Mouse (Mus musculus) midbrain, embryonic 13.5 days (tissue): ENCODE measurements around the gene Gm10277. TPM values are rescaled to one million over a fixed set of nuclear protein-coding genes. Genes with fewer than 3 reads are reported as not detected.

Experiments
- ATAC-seq: fragments of 200-750 bp; cut with Nextera tagmentation; 2 replicates; pipeline ENCODE4 v1.8.0; 2017; ENCODE audit warnings: mild to moderate bottlenecking, moderate TSS enrichment, moderate library complexity
- H3K27ac ChIP-seq: fragments of 300-500 bp; sonication (generic); 2 replicates; pipeline ENCODE4 v1.5.1; 2015; ENCODE audit warnings: inconsistent platforms, mild to moderate bottlenecking, moderate library complexity
- H3K27me3 ChIP-seq: fragments of 300-500 bp; sonication (generic); 2 replicates; pipeline ENCODE4 v1.6.1; 2015; ENCODE audit warnings: mild to moderate bottlenecking, inconsistent platforms
- H3K36me3 ChIP-seq: fragments of 300-500 bp; sonication (generic); 2 replicates; pipeline ENCODE4 v1.6.1; 2015; ENCODE audit warnings: mild to moderate bottlenecking, inconsistent platforms
- H3K4me1 ChIP-seq: fragments of 300-500 bp; sonication (generic); replicated peaks from 2 replicates; pipeline ENCODE4 v1.6.1; 2015; ENCODE audit warnings: inconsistent platforms
- H3K4me2 ChIP-seq: fragments of 300-500 bp; sonication (generic); replicated peaks from 2 replicates; pipeline ENCODE4 v1.6.1; 2015; ENCODE audit warnings: moderate library complexity, mild to moderate bottlenecking, inconsistent platforms
- H3K4me3 ChIP-seq: fragments of 300-500 bp; sonication (generic); replicated peaks from 2 replicates; pipeline ENCODE4 v1.5.1; 2015; ENCODE audit warnings: mild to moderate bottlenecking, inconsistent platforms
- H3K9ac ChIP-seq: fragments of 300-500 bp; sonication (generic); replicated peaks from 2 replicates; pipeline ENCODE4 v1.6.1; 2015; ENCODE audit warnings: mild to moderate bottlenecking, inconsistent platforms
- H3K9me3 ChIP-seq: fragments of 300-500 bp; sonication (generic); 2 replicates; pipeline ENCODE4 v1.6.1; 2016; ENCODE audit warnings: mild to moderate bottlenecking, inconsistent platforms
- WGBS: fragments of 180-500 bp; shearing (Covaris S2); methylation state at CpG from one replicate; pipeline ENCODE4 v1.1.7; 2015; 5-methylcytosine and 5-hydroxymethylcytosine counted together
- polyA plus RNA-seq: library from polyadenylated mRNA; unstranded; fragments of >200 nt; fragmentation: Nextera tagmentation; extraction: Ambion mirVana; gene quantifications from 2 replicates; pipeline ENCODE4 v1.2.1, GENCODE M21; 2015

The Gm10277 gene
- polyA plus RNA-seq, 1 experiment from 2014 or later: 3.4 TPM

DNA sequence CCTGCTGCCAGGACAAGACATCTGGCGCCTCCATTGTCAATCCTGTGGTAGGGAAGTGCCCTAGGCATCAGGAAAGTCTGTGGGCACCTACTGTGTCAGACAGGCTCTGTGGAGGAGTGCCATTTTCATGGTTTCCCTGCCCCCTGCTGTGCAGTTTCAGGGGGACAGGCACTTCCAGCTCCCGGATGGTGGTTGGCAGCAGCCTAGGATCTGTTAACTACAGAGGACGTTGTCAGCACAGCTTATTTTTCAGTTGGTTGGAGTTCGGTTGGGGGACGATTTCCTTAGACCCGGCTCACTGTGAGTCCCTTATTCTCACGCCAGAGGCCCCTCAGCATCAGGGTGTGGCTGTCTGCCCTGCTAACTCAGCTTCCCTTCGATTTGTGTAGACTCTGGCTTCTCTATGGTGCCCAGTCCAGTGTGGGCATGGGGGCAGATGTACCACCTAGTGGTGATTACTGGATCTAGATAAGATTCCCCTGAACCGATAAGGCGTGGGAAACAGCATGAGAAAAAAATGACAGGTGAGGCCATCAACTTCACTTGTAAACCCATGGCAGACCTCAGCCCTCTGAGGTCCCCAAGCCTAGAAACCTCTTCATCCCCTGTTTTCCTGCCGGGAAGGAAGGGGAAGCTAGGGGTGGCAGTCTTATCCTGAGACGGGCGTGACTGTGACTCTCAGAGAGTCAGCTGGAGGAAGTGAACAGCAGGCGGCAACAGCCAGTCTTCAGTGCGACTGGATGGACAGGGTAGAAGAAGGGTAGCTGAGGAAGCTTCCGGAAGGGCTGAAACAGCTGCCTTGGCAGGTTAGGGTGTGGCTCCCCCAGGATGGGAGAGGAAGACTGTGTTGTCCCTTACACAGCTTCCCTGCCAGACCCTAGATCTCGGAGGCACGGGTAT is 3.5 kb downstream of the Gm10277 start:
- 0 out of 2 replicates have a peak overlapping the region, but pooled peaks have one; percentile 4 for H3K4me2 ChIP-seq
- no peak overlapping the region for H3K4me3 ChIP-seq
- H3K27me3 ChIP-seq: no peaks in the 10 kb centered on the region
- H3K9ac ChIP-seq: no peak overlapping the region
- 67% methylated on average over 18 of the region's 18 CpGs for WGBS
- H3K36me3 ChIP-seq: peaks cover 15% of the 10 kb centered on the region
- peak overlapping the region; percentile 41 for H3K27ac ChIP-seq
- H3K9me3 ChIP-seq: no peaks in the 10 kb centered on the region
- 0 out of 2 replicates have a peak, but pooled peaks have one; percentile 20 for ATAC-seq
- peaks cover 43% of the 10 kb centered on the region for H3K4me1 ChIP-seq

DNA sequence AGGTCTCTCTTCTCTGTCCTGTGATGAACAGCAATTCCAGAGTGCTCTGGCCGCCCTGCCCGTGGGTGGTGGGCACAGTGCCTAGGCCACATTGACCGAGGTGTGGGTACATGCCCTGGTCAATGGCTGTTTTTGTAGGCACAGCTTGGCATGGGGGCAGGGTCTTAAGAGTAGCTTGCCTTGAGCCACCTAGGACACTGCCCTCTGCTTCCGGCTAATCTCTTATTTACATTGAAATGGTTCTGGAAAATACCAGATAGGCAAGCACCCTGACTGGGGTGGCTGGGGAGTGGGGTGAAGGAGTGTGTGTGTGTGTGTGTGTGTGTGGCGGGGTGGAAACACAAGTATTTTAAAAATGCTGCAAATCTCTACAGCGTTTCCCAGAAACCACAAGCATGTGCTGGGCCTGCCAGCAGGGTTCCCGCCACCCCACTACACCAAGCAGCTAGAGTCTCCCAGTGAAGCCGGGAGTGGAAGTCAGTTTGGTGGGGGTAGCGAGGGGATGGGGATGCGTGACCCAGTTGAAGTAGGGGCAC is 4.3 kb downstream of the Gm10277 start:
- peaks cover 22% of the 10 kb centered on the region for H3K36me3 ChIP-seq
- H3K27me3 ChIP-seq: no peaks in the 10 kb centered on the region
- no peaks in the 10 kb centered on the region for H3K9me3 ChIP-seq
- H3K4me1 ChIP-seq: peaks cover 43% of the 10 kb centered on the region
- no peak overlapping the region for H3K9ac ChIP-seq
- no peak overlapping the region for H3K4me3 ChIP-seq
- 0 out of 2 replicates have a peak overlapping the region, but pooled peaks have one; percentile 4 for H3K4me2 ChIP-seq
- H3K27ac ChIP-seq: peak overlapping the region; percentile 41
- WGBS: 65% methylated on average over 10 of the region's 10 CpGs
- no peak for ATAC-seq

DNA sequence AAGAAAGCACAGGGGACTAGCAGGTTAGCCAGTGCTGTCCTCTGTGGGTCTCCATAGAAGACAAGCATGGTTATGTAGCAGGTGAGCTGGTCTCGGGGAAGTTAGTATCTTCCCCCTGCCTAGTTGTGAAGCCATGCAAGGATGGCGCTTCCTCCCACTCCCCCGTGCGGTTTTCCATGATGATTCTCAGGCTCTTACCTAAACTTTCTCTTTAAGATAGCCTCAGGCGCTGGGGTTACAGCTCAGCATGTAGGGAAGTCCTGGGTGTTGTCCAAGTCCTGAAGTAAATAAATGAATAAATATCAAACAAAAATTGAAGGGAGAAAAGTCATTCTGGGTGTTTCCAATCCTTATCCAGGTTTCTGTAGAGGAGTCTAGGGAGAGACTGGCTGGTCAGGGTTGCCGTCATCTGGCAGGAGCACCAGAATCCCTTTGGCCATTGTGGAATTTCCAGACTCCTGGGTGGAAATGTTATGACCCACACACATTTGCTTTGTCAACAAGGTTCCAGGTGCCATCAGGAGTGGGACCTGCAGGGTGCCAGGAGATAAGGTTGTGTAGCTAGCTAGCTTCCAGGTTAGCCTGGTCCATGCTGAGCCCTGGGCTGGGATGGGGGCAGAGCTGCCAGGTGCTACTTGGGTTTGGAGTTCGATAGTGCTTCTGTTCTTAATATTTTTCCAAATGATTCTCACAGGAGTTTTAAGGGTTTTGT is 5.3 kb downstream of the Gm10277 start:
- no peak overlapping the region for H3K27ac ChIP-seq
- 94% methylated on average over 7 of the region's 7 CpGs for WGBS
- H3K4me2 ChIP-seq: no peak overlapping the region
- no peaks in the 10 kb centered on the region for H3K9me3 ChIP-seq
- peaks cover 32% of the 10 kb centered on the region for H3K36me3 ChIP-seq
- H3K4me3 ChIP-seq: no peak overlapping the region
- H3K27me3 ChIP-seq: no peaks in the 10 kb centered on the region
- ATAC-seq: no peak
- H3K9ac ChIP-seq: no peak overlapping the region
- H3K4me1 ChIP-seq: peaks cover 43% of the 10 kb centered on the region

DNA sequence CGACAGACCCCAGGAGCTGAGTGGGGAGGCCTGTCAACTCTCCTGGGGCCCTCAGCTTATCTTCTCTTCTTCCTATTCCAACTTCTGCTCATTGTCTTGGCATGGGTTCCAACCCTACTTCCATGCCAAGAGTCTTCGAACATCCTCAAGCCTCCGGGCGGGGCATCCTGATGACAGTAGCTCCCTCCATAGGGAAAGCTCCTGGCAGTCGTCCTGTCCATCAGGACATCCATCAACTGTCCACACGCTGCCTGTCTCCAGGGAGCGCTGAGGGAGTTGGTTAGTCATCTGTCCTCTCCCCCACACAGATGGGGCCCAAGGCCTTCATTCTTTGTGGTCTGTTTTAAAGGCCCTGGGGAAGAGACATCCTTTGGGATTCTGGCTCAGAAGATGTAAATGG is 6.5 kb downstream of the Gm10277 start:
- H3K9ac ChIP-seq: no peak overlapping the region
- H3K27me3 ChIP-seq: no peaks in the 10 kb centered on the region
- H3K27ac ChIP-seq: no peak overlapping the region
- ATAC-seq: no peak
- WGBS: 83% methylated on average over 7 of the region's 7 CpGs
- H3K4me2 ChIP-seq: no peak overlapping the region
- peaks cover 34% of the 10 kb centered on the region for H3K36me3 ChIP-seq
- H3K4me1 ChIP-seq: peaks cover 36% of the 10 kb centered on the region
- H3K9me3 ChIP-seq: no peaks in the 10 kb centered on the region
- no peak overlapping the region for H3K4me3 ChIP-seq

DNA sequence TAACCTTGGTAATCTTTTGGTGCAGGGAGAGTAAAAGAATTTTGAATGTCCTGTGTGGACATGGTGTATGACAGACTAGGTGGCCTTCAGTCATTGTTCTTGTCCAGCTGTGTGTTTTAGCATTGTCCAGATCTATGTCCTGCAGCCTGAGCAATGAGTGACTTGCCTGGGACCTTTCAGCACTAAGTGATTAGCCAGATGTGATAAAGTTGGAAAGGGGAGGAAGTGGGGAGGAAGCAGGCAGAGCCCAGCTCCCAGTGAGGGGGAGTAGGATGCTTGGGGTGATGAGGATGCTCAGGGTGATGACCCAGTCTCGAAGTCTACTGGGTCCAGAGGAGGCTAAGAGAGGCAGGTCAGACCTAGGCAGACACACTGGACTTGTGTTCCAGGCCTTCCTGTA is 8.3 kb downstream of the Gm10277 start:
- H3K9ac ChIP-seq: no peak overlapping the region
- H3K27me3 ChIP-seq: no peaks in the 10 kb centered on the region
- H3K4me2 ChIP-seq: no peak overlapping the region
- no peak overlapping the region for H3K4me3 ChIP-seq
- no peak overlapping the region for H3K27ac ChIP-seq
- no peaks in the 10 kb centered on the region for H3K9me3 ChIP-seq
- WGBS: 100% methylated on average over 1 of the region's 1 CpGs
- ATAC-seq: no peak
- H3K4me1 ChIP-seq: peaks cover 22% of the 10 kb centered on the region
- peaks cover 34% of the 10 kb centered on the region for H3K36me3 ChIP-seq

DNA sequence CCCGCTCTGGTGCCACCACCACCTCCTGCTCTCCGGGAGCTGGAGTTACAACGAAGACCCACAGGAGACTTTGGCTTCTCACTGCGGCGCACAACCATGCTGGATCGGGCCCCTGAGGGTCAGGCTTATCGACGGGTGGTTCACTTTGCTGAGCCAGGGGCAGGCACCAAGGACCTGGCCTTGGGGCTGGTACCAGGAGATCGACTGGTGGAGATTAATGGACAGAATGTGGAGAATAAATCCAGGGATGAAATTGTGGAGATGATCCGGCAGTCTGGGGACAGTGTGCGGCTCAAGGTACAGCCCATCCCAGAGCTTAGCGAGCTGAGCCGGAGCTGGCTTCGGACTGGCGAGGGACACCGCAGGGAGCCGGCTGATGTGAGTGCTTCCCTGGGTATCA is 9.6 kb downstream of the Gm10277 start:
- H3K4me2 ChIP-seq: no peak overlapping the region
- H3K9ac ChIP-seq: no peak overlapping the region
- no peak overlapping the region for H3K4me3 ChIP-seq
- 89% methylated on average over 17 of the region's 17 CpGs for WGBS
- ATAC-seq: no peak
- no peaks in the 10 kb centered on the region for H3K27me3 ChIP-seq
- H3K4me1 ChIP-seq: peaks cover 9% of the 10 kb centered on the region
- no peaks in the 10 kb centered on the region for H3K9me3 ChIP-seq
- H3K36me3 ChIP-seq: peaks cover 38% of the 10 kb centered on the region
- no peak overlapping the region for H3K27ac ChIP-seq

DNA sequence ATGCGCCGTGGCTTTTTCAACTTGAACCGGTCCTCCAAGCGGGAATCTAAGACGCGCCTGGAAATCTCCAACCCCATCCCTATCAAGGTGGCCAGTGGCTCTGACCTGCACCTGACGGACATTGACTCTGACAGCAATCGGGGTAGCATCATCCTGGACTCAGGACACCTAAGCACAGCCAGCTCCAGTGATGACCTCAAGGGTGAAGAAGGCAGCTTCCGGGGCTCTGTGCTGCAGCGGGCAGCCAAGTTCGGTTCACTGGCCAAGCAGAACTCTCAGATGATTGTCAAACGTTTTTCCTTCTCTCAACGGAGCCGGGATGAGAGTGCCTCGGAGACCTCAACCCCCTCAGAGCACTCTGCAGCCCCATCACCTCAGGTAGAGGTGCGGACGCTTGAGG is 10.1 kb downstream of the Gm10277 start:
- no peaks in the 10 kb centered on the region for H3K27me3 ChIP-seq
- no peaks in the 10 kb centered on the region for H3K9me3 ChIP-seq
- peaks cover 9% of the 10 kb centered on the region; the same call in 1 of the 2 replicates for H3K4me1 ChIP-seq
- no peak overlapping the region for H3K4me2 ChIP-seq
- ATAC-seq: no peak
- 94% methylated on average over 17 of the region's 17 CpGs for WGBS
- no peak overlapping the region for H3K9ac ChIP-seq
- H3K27ac ChIP-seq: no peak overlapping the region
- no peak overlapping the region for H3K4me3 ChIP-seq
- H3K36me3 ChIP-seq: peaks cover 38% of the 10 kb centered on the region

DNA sequence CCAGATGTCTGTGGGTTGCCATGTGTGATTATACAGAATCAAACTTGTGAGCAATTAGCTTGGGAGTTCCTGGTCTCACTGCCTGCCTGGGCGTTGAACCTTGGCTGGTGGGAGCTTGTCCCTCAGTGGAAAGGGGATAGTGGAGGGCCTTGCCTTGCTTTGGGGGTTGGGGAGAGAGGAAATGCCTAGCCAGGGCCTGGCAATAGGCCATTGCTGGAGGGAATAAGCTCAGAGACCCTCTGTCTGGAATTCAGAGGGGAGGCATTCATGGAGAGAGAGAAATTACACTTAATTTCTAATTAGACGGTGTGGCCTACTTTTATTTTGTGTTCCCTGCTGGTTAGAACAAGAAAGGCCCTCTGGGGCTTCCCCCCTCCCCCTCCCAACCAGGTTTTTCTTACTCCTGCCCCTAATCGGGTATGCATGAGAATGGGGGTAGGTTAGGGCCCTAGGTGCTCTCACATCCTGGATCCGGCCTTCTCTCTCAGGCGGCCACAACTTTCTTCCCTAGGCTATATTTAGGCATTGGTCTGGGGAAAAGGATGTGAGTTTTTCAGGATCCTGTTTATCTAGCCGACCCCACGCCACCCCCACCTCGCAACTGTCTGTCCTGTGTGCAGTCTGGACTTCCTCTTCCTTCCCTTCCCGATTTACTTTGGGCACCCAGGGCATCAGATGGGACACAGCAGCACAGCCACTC is 11.7 kb downstream of the Gm10277 start:
- no peak for ATAC-seq
- peaks cover 34% of the 10 kb centered on the region for H3K36me3 ChIP-seq
- peaks cover 13% of the 10 kb centered on the region; the same call in 1 of the 2 replicates for H3K4me1 ChIP-seq
- no peaks in the 10 kb centered on the region for H3K27me3 ChIP-seq
- no peak overlapping the region for H3K4me2 ChIP-seq
- H3K4me3 ChIP-seq: no peak overlapping the region
- no peak overlapping the region for H3K27ac ChIP-seq
- H3K9me3 ChIP-seq: no peaks in the 10 kb centered on the region
- WGBS: 58% methylated on average over 9 of the region's 9 CpGs
- H3K9ac ChIP-seq: no peak overlapping the region

DNA sequence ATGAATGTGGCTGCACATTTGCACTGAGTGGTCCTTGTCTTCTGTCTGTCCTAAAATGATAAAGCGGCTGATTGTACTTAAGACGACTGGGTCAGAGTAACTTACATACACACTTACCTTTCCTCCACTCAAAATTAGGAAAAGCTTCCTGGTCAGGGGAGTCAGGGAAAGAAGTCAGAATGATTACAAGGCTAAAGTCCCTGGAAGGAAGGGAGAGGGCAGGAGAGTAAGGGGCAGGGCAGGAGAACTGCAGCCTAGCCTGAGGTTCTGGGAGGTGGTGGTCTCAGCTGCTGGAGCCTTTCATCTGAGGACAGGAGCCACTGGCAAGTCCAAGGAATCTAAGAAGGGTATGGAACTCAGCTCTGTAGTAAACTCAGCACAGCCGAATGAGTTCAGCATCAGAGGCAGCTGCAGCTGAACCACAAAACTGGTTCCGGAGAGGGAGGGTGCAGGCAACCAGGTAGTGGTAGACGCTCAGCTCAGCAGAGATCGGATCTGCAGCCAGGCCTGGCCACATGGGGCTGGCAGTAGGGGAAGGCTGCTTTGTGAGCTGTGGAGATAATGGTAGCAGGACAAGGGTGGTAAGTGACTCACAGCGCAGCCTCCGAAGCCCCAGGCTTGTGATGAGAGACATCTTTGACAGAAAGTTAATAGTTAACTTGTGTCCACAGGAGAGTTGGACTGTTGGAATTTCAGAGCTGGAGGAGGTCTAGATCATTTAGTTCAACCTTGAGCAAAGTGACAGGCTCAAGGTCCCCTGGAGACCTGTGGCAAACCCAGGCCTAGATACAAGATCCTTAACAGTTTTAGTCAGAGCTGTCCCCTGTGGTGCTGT is 15.5 kb downstream of the Gm10277 start:
- no peak overlapping the region for H3K4me2 ChIP-seq

DNA sequence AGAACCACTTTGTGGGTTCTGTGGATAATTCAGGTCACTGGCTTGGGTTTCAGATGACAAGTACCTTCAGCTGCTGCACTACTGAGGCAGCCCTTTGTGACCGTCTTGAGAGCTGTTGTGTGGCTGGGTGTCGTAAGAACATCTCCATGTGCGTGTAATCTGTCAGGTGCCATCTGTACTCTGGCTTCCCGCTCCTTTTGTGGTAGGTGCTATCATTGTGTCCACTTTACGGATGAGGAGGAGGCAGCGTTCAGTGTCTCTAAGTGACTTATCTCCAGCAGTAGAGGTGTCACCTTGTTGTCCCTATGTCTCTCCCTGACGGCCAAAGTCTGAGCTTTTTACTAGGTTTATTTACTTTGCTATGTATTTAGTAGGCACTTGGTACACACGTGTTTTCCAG is 17.2 kb downstream of the Gm10277 start:
- Histone ChIP-seq H3K9ac (no peak overlapping the region), H3K36me3 (0 out of 2 replicates have a peak, but pooled peaks cover 3% of the 10 kb centered on the region), H3K27ac (no peak overlapping the region), H3K27me3 (no peaks in the 10 kb centered on the region), H3K4me3 (no peak overlapping the region), H3K4me2 (no peak overlapping the region), H3K9me3 (no peaks in the 10 kb centered on the region), H3K4me1 (peaks cover 24% of the 10 kb centered on the region)
- 83% methylated on average over 8 of the region's 8 CpGs for WGBS
- no peak for ATAC-seq

More for the DNA sequence above, 15.5 kb downstream of the Gm10277 start:
- Histone ChIP-seq H3K4me1 (peaks cover 11% of the 10 kb centered on the region), H3K9ac (no peak overlapping the region), H3K4me3 (no peak overlapping the region), H3K27ac (no peak overlapping the region), H3K27me3 (no peaks in the 10 kb centered on the region), H3K9me3 (no peaks in the 10 kb centered on the region), H3K36me3 (peaks cover 4% of the 10 kb centered on the region)
- ATAC-seq: no peak
- WGBS: 66% methylated on average over 8 of the region's 8 CpGs

DNA sequence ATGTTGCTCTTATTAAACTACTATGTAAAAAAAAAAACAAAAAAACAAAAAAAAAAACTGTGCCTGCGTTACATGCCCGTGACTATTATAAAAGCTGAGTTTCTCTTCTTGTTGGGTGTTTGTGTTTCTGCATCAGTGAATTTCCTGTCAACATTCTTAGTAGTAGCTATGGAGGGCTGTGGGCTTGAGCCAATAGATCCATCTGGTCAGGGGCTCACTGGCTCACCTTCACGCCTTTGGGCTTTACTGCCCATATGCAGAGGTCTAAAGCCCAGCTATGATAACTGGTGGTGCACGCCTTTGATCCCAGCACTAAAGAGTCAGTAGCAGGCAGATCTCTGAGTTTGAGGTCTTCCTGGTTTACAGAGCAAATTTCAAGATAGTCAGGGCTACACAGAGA is 18.1 kb downstream of the Gm10277 start:
- Histone ChIP-seq H3K9ac (no peak overlapping the region), H3K27ac (no peak overlapping the region), H3K36me3 (0 out of 2 replicates have a peak, but pooled peaks cover 3% of the 10 kb centered on the region), H3K4me3 (no peak overlapping the region), H3K27me3 (no peaks in the 10 kb centered on the region), H3K4me1 (peaks cover 32% of the 10 kb centered on the region), H3K4me2 (no peak overlapping the region), H3K9me3 (no peaks in the 10 kb centered on the region)
- 91% methylated on average over 4 of the region's 4 CpGs for WGBS
- ATAC-seq: no peak
